Mouse (Mus musculus): ENCODE data around the gene Sv2b.
A peak's percentile ranks its signal among the peaks of the same experiment; 100 is the strongest.
"Not testable (repeated sequence)": the region's sequence is repeated elsewhere in the genome, so short reads cannot be mapped to it uniquely, and the experiment has no call there.

Sv2b gene

GRCm38 (mm10) chr7:75207965-75208644 is 101.0 kb downstream of the Sv2b start:
- DNase-seq: no peak

- no peak for DNase-seq
Measured at GRCm38 (mm10) chr7:75206671-75207070, 102.4 kb downstream of the Sv2b start.

GRCm38 (mm10) chr7:75205386-75205785 is 103.7 kb downstream of the Sv2b start:
- DNase-seq: no peak

- DNase-seq: not testable (repeated sequence)
Measured at GRCm38 (mm10) chr7:75194919-75195230, 114.2 kb downstream of the Sv2b start.

GRCm38 (mm10) chr7:75194158-75194918 is 114.7 kb downstream of the Sv2b start:
- DNase-seq: no peak

GRCm38 (mm10) chr7:75190192-75190591 is 118.9 kb downstream of the Sv2b start:
- no peak for DNase-seq

GRCm38 (mm10) chr7:75175042-75175441 is 134.0 kb downstream of the Sv2b start:
- DNase-seq: no peak

GRCm38 (mm10) chr7:75167481-75167880 is 141.6 kb downstream of the Sv2b start:
- DNase-seq: no peak

GRCm38 (mm10) chr7:75147174-75147573 is 161.9 kb downstream of the Sv2b start:
- DNase-seq: no peak

GRCm38 (mm10) chr7:75142800-75143199 is 166.3 kb downstream of the Sv2b start:
- DNase-seq: no peak

- peak; percentile 67 for DNase-seq
Measured at GRCm38 (mm10) chr7:75141919-75142700, 167.0 kb downstream of the Sv2b start.

GRCm38 (mm10) chr7:75139306-75139705 is 169.8 kb downstream of the Sv2b start:
- DNase-seq: no peak

- peak; percentile 82 for DNase-seq
Measured at GRCm38 (mm10) chr7:75134710-75135617, 174.1 kb downstream of the Sv2b start.

GRCm38 (mm10) chr7:75128036-75128435 is 181.0 kb downstream of the Sv2b start:
- DNase-seq: no peak

GRCm38 (mm10) chr7:75124067-75124466 is 185.0 kb downstream of the Sv2b start:
- DNase-seq: no peak

GRCm38 (mm10) chr7:75118022-75118673 is 190.9 kb downstream of the Sv2b start:
- peak; percentile 72 for DNase-seq

GRCm38 (mm10) chr7:75110689-75111088 is 198.4 kb downstream of the Sv2b start:
- peak; percentile 77 for DNase-seq

- DNase-seq: peak; percentile 70
Measured at GRCm38 (mm10) chr7:75107441-75107840, 201.6 kb downstream of the Sv2b start.

GRCm38 (mm10) chr7:75103900-75104299 is 205.2 kb downstream of the Sv2b start:
- DNase-seq: peak; percentile 3

GRCm38 (mm10) chr7:75102536-75103332 is 206.3 kb downstream of the Sv2b start:
- DNase-seq: peak; percentile 16

- DNase-seq: no peak
Measured at GRCm38 (mm10) chr7:75085473-75085872, 223.6 kb downstream of the Sv2b start.

Data from retina, postnatal 1 day (tissue).